ENCODE assay signal across 8 mouse cellular contexts in genomic region chr9:45828291-45828963, GRCm38 (mm10). TPM values are rescaled to one million over a fixed set of nuclear protein-coding genes. Genes with fewer than 3 reads are reported as not detected.
DNase-seq lines count a peak whose midpoint lies in the region; ATAC-seq and TF ChIP-seq lines count a peak whose summit lies in the region.

Gene Cep164 (minus strand): TSS chr9:45828691.

- no peaks in the 10 kb centered on the region for H3K36me3 ChIP-seq in MEL (ENCODE audit: control insufficient read depth in 1 of 2, insufficient read depth in 2 of 2, low read length in 2 of 2)
- 0 out of 2 replicates have a peak, but pooled peaks cover 3% of the 10 kb centered on the region for H3K36me3 ChIP-seq in forebrain, postnatal 0 days (ENCODE audit: insufficient read depth)
- H3K36me3 ChIP-seq in lung, embryonic 15.5 days: no peaks in the 10 kb centered on the region

- H3K27me3 ChIP-seq in MEL (ENCODE audit: control insufficient read depth in 1 of 2, insufficient read depth in 2 of 2, low read length in 2 of 2): no peaks in the 10 kb centered on the region
- no peaks in the 10 kb centered on the region for H3K27me3 ChIP-seq in cerebellum, adult 2 months (ENCODE audit: control insufficient read depth, insufficient read depth, low read length)
- no peaks in the 10 kb centered on the region for H3K27me3 ChIP-seq in forebrain, postnatal 0 days (ENCODE audit: insufficient read depth, low read length)
- H3K27me3 ChIP-seq in lung, embryonic 15.5 days: no peaks in the 10 kb centered on the region

- no peak for TF ChIP-seq RAD21 in MEL (IDR thresholded peaks at IDR 0.05; ENCODE audit: low read depth, low read length)

- no peaks in the 10 kb centered on the region for H3K9me3 ChIP-seq in MEL (replicated peaks; ENCODE audit: insufficient read depth, low read length)
- H3K9me3 ChIP-seq in forebrain, postnatal 0 days (ENCODE audit: low read length): no peaks in the 10 kb centered on the region
- H3K9me3 ChIP-seq in lung, embryonic 15.5 days: no peaks in the 10 kb centered on the region

- WGBS in cerebellum, adult 2 months: under 1% methylated on average over 31 of the region's 31 CpGs
- WGBS in forebrain, postnatal 0 days: 2% methylated on average over 31 of the region's 31 CpGs
- WGBS in lung, embryonic 15.5 days: 0% methylated on average over 31 of the region's 31 CpGs

- H3K27ac ChIP-seq in MEL (ENCODE audit: control insufficient read depth, low read depth, low read length): peak within 1 kb of the TSS; percentile 52
- peak within 1 kb of the TSS; percentile 4 for H3K27ac ChIP-seq in cerebellum, adult 2 months (ENCODE audit: insufficient read depth, low read length)
- peak within 1 kb of the TSS; percentile 74 for H3K27ac ChIP-seq in forebrain, postnatal 0 days (ENCODE audit: low read depth, low read length)
- H3K27ac ChIP-seq in lung, embryonic 15.5 days: peak within 1 kb of the TSS; percentile 65

- TF ChIP-seq POLR2A in MEL (IDR thresholded peaks at IDR 0.05; ENCODE audit: control insufficient read depth in 1 of 2, insufficient read depth in 1 of 2, low read depth in 1 of 2, low read length in 2 of 2, poor library complexity in 1 of 2): peak in 1 of 2 experiments; percentile 31; a peak in 1 of 4 replicates
- peak; percentile 29; the same call in 1 of the 2 replicates for TF ChIP-seq POLR2A in cerebellum, adult 2 months (IDR thresholded peaks at IDR 0.05; ENCODE audit: borderline replicate concordance, insufficient read depth, low read length)

- peak within 1 kb of the TSS; percentile 80 to 83 for H3K4me3 ChIP-seq in MEL (ENCODE audit: control insufficient read depth in 1 of 2, insufficient read depth in 1 of 2, low read depth in 2 of 2, low read length in 2 of 2)
- peak within 1 kb of the TSS; percentile 77 for H3K4me3 ChIP-seq in cerebellum, adult 2 months (replicated peaks; ENCODE audit: insufficient read depth, low read depth, low read length)
- peak within 1 kb of the TSS; percentile 73 for H3K4me3 ChIP-seq in forebrain, postnatal 0 days (ENCODE audit: low read depth, low read length)
- H3K4me3 ChIP-seq in lung, embryonic 15.5 days: peak within 1 kb of the TSS; percentile 82

- H3K4me1 ChIP-seq in MEL (ENCODE audit: control insufficient read depth in 1 of 2, insufficient read depth in 2 of 2, low read length in 2 of 2): no peaks in the 10 kb centered on the region
- no peaks in the 10 kb centered on the region; the same call in 1 of the 2 replicates for H3K4me1 ChIP-seq in cerebellum, adult 2 months (ENCODE audit: control insufficient read depth, insufficient read depth, low read length)
- H3K4me1 ChIP-seq in forebrain, postnatal 0 days (ENCODE audit: insufficient read depth): peaks cover 6% of the 10 kb centered on the region; the same call in 1 of the 2 replicates
- H3K4me1 ChIP-seq in lung, embryonic 15.5 days: peaks cover 6% of the 10 kb centered on the region; the same call in 1 of the 2 replicates

- ATAC-seq in forebrain, postnatal 0 days: peak; percentile 97
- ATAC-seq in lung, embryonic 15.5 days (ENCODE audit: borderline replicate concordance, extremely low read depth, low FRiP score, low TSS enrichment): peak; percentile 95

- peak within 1 kb of the TSS; percentile 81 for H3K9ac ChIP-seq in MEL (ENCODE audit: control insufficient read depth, low read depth, low read length, poor library complexity, severe bottlenecking)
- peak within 1 kb of the TSS; percentile 68 for H3K9ac ChIP-seq in forebrain, postnatal 0 days
- peak within 1 kb of the TSS; percentile 57 for H3K9ac ChIP-seq in lung, embryonic 15.5 days

- peak in 1 of 2 experiments; percentile 22; a peak in 1 of 4 replicates for TF ChIP-seq EP300 in MEL (IDR thresholded peaks at IDR 0.05; ENCODE audit: low read depth in 1 of 2, low read length in 2 of 2)

- peak; percentile 96 for DNase-seq in MEL (ENCODE audit: low read depth, low spot score)
- peak; percentile 88 to 91 for DNase-seq in cerebellum, adult 2 months
- peak; percentile 92 for DNase-seq in forebrain, postnatal 0 days
- DNase-seq in heart, postnatal 4 days: peak; percentile 88
- DNase-seq in layer of hippocampus, adult 8-10 months (ENCODE audit: low spot score in 2 of 2): peak; percentile 89 to 90
- DNase-seq in ovary, adult 18-20 months (ENCODE audit: low spot score): peak; percentile 87
- DNase-seq in thymus, postnatal 0 days (ENCODE audit: low spot score): peak; percentile 90

- H3K4me2 ChIP-seq in forebrain, postnatal 0 days (ENCODE audit: low read depth): peak within 1 kb of the TSS; percentile 86
- peak within 1 kb of the TSS; percentile 85 for H3K4me2 ChIP-seq in lung, embryonic 15.5 days

- H3K79me2 ChIP-seq in MEL (ENCODE audit: control insufficient read depth, insufficient read depth, low read length, poor library complexity): no peaks in the 10 kb centered on the region

- no peak; a peak in 1 of 6 replicates for TF ChIP-seq CTCF in MEL (IDR thresholded peaks at IDR 0.05 in 2 of 3, conservative IDR thresholded peaks at IDR 0.05 in 1 of 3; ENCODE audit: control insufficient read depth in 1 of 3, insufficient read depth in 1 of 3, low read depth in 2 of 3, low read length in 3 of 3, poor library complexity in 1 of 3, severe bottlenecking in 1 of 3)
- TF ChIP-seq CTCF in cerebellum, adult 2 months (IDR thresholded peaks at IDR 0.05; ENCODE audit: borderline replicate concordance, insufficient read depth, low read depth, low read length): no peak
- TF ChIP-seq CTCF in forebrain, postnatal 0 days (IDR thresholded peaks at IDR 0.05; ENCODE audit: low read depth): no peak

TF ChIP-seq in MEL, 35 proteins besides CTCF, POLR2A, EP300 and RAD21 (continues in another document):
- TF ChIP-seq MYC (IDR thresholded peaks at IDR 0.05; ENCODE audit: low read depth, low read length) (no peak), E2F4 (IDR thresholded peaks at IDR 0.05; ENCODE audit: borderline replicate concordance, low read depth, low read length) (no peak), MXI1 (IDR thresholded peaks at IDR 0.05; ENCODE audit: low read depth, low read length) (peak; percentile 87), TBP (IDR thresholded peaks at IDR 0.05; ENCODE audit: low read depth, low read length) (no peak), SMC3 (IDR thresholded peaks at IDR 0.05; ENCODE audit: low read depth, low read length) (peak; percentile 2; the same call in 1 of the 2 replicates), CHD1 (IDR thresholded peaks at IDR 0.05; ENCODE audit: low read depth, low read length) (no peak), POLR2AphosphoS5 (IDR thresholded peaks at IDR 0.05; ENCODE audit: borderline replicate concordance, low read depth, low read length) (no peak), MAZ (IDR thresholded peaks at IDR 0.05; ENCODE audit: low read depth, low read length) (peak; percentile 49; the same call in 1 of the 2 replicates), ZNF384 (IDR thresholded peaks at IDR 0.05; ENCODE audit: low read depth, low read length) (no peak), NRF1 (IDR thresholded peaks at IDR 0.05; ENCODE audit: insufficient read depth, low read depth, low read length, poor library complexity, severe bottlenecking) (no peak), BHLHE40 (IDR thresholded peaks at IDR 0.05; ENCODE audit: borderline replicate concordance, low read depth, low read length) (no peak), MAX (IDR thresholded peaks at IDR 0.05; ENCODE audit: low read length) (peak; percentile 80), ZMIZ1 (IDR thresholded peaks at IDR 0.05; ENCODE audit: low read depth, low read length) (no peak), CHD2 (IDR thresholded peaks at IDR 0.05; ENCODE audit: low read length) (peak; percentile 65; the same call in 1 of the 2 replicates), POLR2AphosphoS2 (IDR thresholded peaks at IDR 0.05; ENCODE audit: low read length) (no peak), MEF2A (IDR thresholded peaks at IDR 0.05; ENCODE audit: extremely low read depth, insufficient replicate concordance, low read depth, low read length, poor library complexity, severe bottlenecking) (no peak), MYB (IDR thresholded peaks at IDR 0.05; ENCODE audit: low read depth, low read length) (no peak), GATA1 (IDR thresholded peaks at IDR 0.05; ENCODE audit: low read depth, low read length) (no peak), NELFE (IDR thresholded peaks at IDR 0.05; ENCODE audit: low read depth, low read length) (peak; percentile 39; the same call in 1 of the 2 replicates), TAL1 (IDR thresholded peaks at IDR 0.05; ENCODE audit: low read length) (no peak), KAT2A (conservative IDR thresholded peaks at IDR 0.05; ENCODE audit: low read depth, low read length) (peak; percentile 64), ETS1 (IDR thresholded peaks at IDR 0.05; ENCODE audit: low read depth, low read length) (peak; percentile 16; the same call in 1 of the 2 replicates), TCF12 (IDR thresholded peaks at IDR 0.05; ENCODE audit: low read depth, low read length) (no peak), USF1 (IDR thresholded peaks at IDR 0.05; ENCODE audit: low read depth, low read length) (peak; percentile 92), USF2 (IDR thresholded peaks at IDR 0.05; ENCODE audit: borderline replicate concordance in 1 of 2, insufficient read depth in 1 of 2, low read depth in 1 of 2, low read length in 2 of 2) (peak in 1 of 2 experiments; percentile 62; a peak in 1 of 4 replicates), ZC3H11A (IDR thresholded peaks at IDR 0.05; ENCODE audit: low read depth, low read length) (no peak), MAFK (IDR thresholded peaks at IDR 0.05; ENCODE audit: borderline replicate concordance, low read depth, low read length) (peak; percentile 34; the same call in 1 of the 2 replicates), RCOR1 (IDR thresholded peaks at IDR 0.05; ENCODE audit: low read depth, low read length) (0 out of 2 replicates have a peak, but pooled peaks have one; percentile 31), UBTF (IDR thresholded peaks at IDR 0.05; ENCODE audit: borderline replicate concordance, insufficient read depth, low read depth, low read length) (no peak), HCFC1 (IDR thresholded peaks at IDR 0.05; ENCODE audit: low read depth, low read length) (peak; percentile 88)

RNA-seq across cellular contexts. Expression of gene Cep164, which starts in this region (rescaled TPM):
- 7.8 and 7.9 TPM in 2 replicates for total RNA-seq in MEL (2012; rRNA removed)
- polyA plus RNA-seq in MEL (2012; ENCODE audit: insufficient read depth in 1 of 2, insufficient read length in 2 of 2, low read depth in 1 of 2, low replicate concordance in 2 of 2, missing spikeins in 1 of 2): 10 to 100 TPM in 1 of 2 experiments, not detected in 1; 14.2 TPM
- 30.5 and 32.5 TPM in 2 replicates for polyA plus RNA-seq in cerebellum, adult 2 months (2012; rRNA removed)
- 16.3 and 22.0 TPM in 2 replicates for total RNA-seq in forebrain, postnatal 0 days (2014; rRNA removed)
- polyA plus RNA-seq in forebrain, postnatal 0 days (2015; fragmentation: Nextera tagmentation; extraction: Ambion mirVana): 7.3 and 10.4 TPM in 2 replicates
- total RNA-seq in heart, postnatal 4 days (2021): 10 to 100 TPM; 13.9 to 15.7 TPM
- total RNA-seq in layer of hippocampus, adult 8-10 months (2022): 10 to 100 TPM; 14.6 to 20.3 (median 17.8) TPM
- polyA plus RNA-seq in lung, embryonic 15.5 days (2015; fragmentation: Nextera tagmentation; extraction: Ambion mirVana): 21.5 and 22.1 TPM in 2 replicates
- polyA plus RNA-seq in thymus, postnatal 0 days (2015; fragmentation: Nextera tagmentation; extraction: Ambion mirVana): 22.5 and 24.0 TPM in 2 replicates

Comparison
In these comparisons a context has a peak if more than half of its experiments do, and no peak if none do; other contexts are left out.
1. Peak in every context shown above with its lines: DNase-seq, ATAC-seq, H3K4me3 ChIP-seq and H3K27ac ChIP-seq.
2. H3K27ac ChIP-seq: peak in every context shown above with its lines; median percentile 74 in forebrain, postnatal 0 days; 65 in lung, embryonic 15.5 days; 52 in MEL; 4 in cerebellum, adult 2 months.